Mouse (Mus musculus) heart, embryonic 14.5 days (tissue): Measurements from ENCODE around the gene Olfr1394. TPM values are rescaled to one million over a fixed set of nuclear protein-coding genes. Genes with fewer than 3 reads are reported as not detected.

Experiments used
- ATAC-seq: fragments of 200-750 bp; cut with Nextera tagmentation; 2 replicates; pipeline ENCODE4 v1.8.0; 2017; ENCODE audit warnings: low read depth, moderate TSS enrichment; ENCODE audit not compliant: insufficient number of reproducible peaks, insufficient read depth, low FRiP score
- H3K27ac ChIP-seq, 2 experiments: fragments of 200-500 bp in 1 of 2; fragments of 300-500 bp in 1 of 2; sonication (generic) in 1 of 2; replicated peaks in 1 of 2; 2 replicates each; pipeline ENCODE4 v1.5.1; 2012 to 2014; ENCODE audit warnings: low read depth in 2 of 2, low read length in 2 of 2, control low read depth in 1 of 2, mild to moderate bottlenecking in 1 of 2, mixed read lengths in 1 of 2; ENCODE audit not compliant: control insufficient read depth in 1 of 2, insufficient read depth in 1 of 2
- H3K27me3 ChIP-seq: fragments of 300-500 bp; sonication (generic); 2 replicates; pipeline ENCODE4 v1.6.1; 2014; ENCODE audit warnings: mild to moderate bottlenecking, low read length, control low read depth; ENCODE audit not compliant: control insufficient read depth, insufficient read depth
- H3K36me3 ChIP-seq: fragments of 300-500 bp; sonication (generic); 2 replicates; pipeline ENCODE4 v1.6.1; 2014; ENCODE audit warnings: mild to moderate bottlenecking, control low read depth, low read length, mixed read lengths; ENCODE audit not compliant: control insufficient read depth, insufficient read depth
- H3K4me1 ChIP-seq, 2 experiments: fragments of 200-500 bp in 1 of 2; fragments of 300-500 bp in 1 of 2; sonication (generic) in 1 of 2; 2 replicates each; pipeline ENCODE4 v1.6.1; 2012 to 2014; ENCODE audit warnings: low read length in 2 of 2, control low read depth in 1 of 2, mixed read lengths in 1 of 2; ENCODE audit not compliant: control insufficient read depth in 2 of 2, insufficient read depth in 2 of 2
- H3K4me2 ChIP-seq: fragments of 300-500 bp; sonication (generic); 2 replicates; pipeline ENCODE4 v1.6.1; 2014; ENCODE audit warnings: mild to moderate bottlenecking, low read length
- H3K4me3 ChIP-seq, 2 experiments: fragments of 200-500 bp in 1 of 2; fragments of 300-500 bp in 1 of 2; sonication (generic) in 1 of 2; 2 replicates each; pipeline ENCODE4 v1.5.1; 2012 to 2014; ENCODE audit warnings: low read length in 2 of 2, mild to moderate bottlenecking in 2 of 2, control low read depth in 1 of 2, low read depth in 1 of 2, moderate library complexity in 1 of 2; ENCODE audit not compliant: control insufficient read depth in 1 of 2, insufficient read depth in 1 of 2
- H3K9ac ChIP-seq: fragments of 300-500 bp; sonication (generic); 2 replicates; pipeline ENCODE4 v1.6.1; 2014; ENCODE audit warnings: mild to moderate bottlenecking, low read length
- H3K9me3 ChIP-seq: fragments of 300-500 bp; sonication (generic); 2 replicates; pipeline ENCODE4 v1.6.1; 2016; ENCODE audit warnings: low read length, control low read depth; ENCODE audit not compliant: control insufficient read depth
- WGBS: fragments of 180-500 bp; shearing (Covaris S2); extraction: QIAGEN DNeasy Blood & Tissue Kit; methylation state at CpG from one replicate; pipeline ENCODE4 v1.1.7; 2014; 5-methylcytosine and 5-hydroxymethylcytosine counted together
- polyA plus RNA-seq: library from polyadenylated mRNA; unstranded; fragments of >200 nt; fragmentation: Nextera tagmentation; extraction: Ambion mirVana; gene quantifications from 2 replicates; pipeline ENCODE4 v1.2.1, GENCODE M21; 2014

Olfr1394 gene
- polyA plus RNA-seq, 1 experiment from 2014 or later = not detected

DNA sequence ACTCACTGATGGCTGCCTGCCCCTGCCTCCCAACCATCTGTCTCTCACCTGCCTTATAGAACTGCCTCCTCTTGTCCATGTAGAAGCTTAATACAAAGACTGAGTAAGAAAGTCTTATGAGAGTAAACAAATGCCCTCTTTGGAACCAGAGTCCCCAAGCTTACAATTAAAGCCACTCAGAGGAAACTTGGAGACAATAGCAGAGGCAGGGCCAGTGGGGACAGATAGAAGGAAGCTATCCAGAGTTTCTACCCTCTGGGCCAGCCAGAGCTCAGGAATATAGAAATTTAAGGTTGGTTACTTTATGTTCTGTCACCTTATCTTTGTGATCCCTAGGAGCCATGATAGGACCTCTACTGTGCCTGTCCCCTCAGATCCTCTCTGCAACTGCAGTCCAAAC is 39.4 kb upstream of the Olfr1394 start, which contains the start of gene Olfr1396:
Olfr1396 (minus strand) TSS at position 101 of the 400 bp plus-strand sequence.
- H3K4me2 ChIP-seq = no peak within 1 kb of the TSS
- 0 out of 4 replicates have a peak within 1 kb of the TSS, but pooled peaks of 1 of the 2 experiments have one; percentile 14 for H3K27ac ChIP-seq
- no peak for ATAC-seq
- H3K9ac ChIP-seq = no peak within 1 kb of the TSS
- no peak within 1 kb of the TSS for H3K4me3 ChIP-seq
- H3K36me3 ChIP-seq = no peaks in the 10 kb centered on the region
- H3K9me3 ChIP-seq = no peaks in the 10 kb centered on the region
- no peaks in the 10 kb centered on the region for H3K27me3 ChIP-seq
- no peaks in the 10 kb centered on the region for H3K4me1 ChIP-seq

DNA sequence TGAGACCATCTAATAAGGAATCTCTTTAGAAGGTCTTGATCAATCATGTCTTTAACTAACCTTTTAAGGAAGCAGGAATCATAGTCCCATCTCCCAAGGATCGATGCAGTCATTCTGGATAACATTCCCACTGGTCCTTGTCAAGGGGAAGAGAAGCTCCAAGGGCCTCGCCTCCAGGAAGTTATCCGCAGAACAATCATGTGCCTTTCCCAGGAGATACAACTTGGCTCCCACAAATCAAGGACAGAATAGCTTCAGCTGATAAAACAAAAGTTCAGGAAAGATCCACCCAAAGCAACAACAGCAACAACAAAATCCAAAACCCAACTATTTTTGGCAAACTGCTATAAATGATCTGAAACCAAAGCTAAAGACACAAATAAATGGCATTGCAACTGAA is 34.5 kb upstream of the Olfr1394 start:
- no peaks in the 10 kb centered on the region for H3K36me3 ChIP-seq
- H3K27ac ChIP-seq = no peak overlapping the region
- H3K27me3 ChIP-seq = no peaks in the 10 kb centered on the region
- H3K9ac ChIP-seq = no peak overlapping the region
- no peak overlapping the region for H3K4me3 ChIP-seq
- no peak overlapping the region for H3K4me2 ChIP-seq
- WGBS = 63% methylated on average over 3 of the region's 3 CpGs
- no peaks in the 10 kb centered on the region for H3K4me1 ChIP-seq
- no peaks in the 10 kb centered on the region for H3K9me3 ChIP-seq
- ATAC-seq = no peak

DNA sequence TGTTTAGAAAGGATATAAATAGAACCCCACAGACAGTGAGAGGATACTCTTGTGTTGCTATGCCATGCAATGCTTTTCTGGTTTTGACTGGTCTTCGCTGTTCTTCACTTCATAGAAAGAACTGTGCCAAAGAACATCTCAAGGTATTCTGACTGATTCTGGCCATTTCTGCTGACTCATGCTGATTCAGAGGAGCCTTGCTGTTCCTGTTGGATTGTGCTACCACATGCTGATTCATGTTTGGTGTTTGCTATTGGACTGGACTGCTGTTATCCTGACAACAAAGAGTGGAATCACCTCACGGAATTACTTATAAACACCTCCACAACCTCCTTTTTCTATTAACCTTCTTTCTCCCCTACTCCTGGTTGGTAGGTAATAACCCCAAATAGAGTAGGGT is 30.0 kb upstream of the Olfr1394 start:
- no peak overlapping the region for H3K4me3 ChIP-seq
- H3K4me1 ChIP-seq = no peaks in the 10 kb centered on the region
- H3K9ac ChIP-seq = no peak overlapping the region
- no peaks in the 10 kb centered on the region for H3K36me3 ChIP-seq
- no peak overlapping the region for H3K4me2 ChIP-seq
- ATAC-seq = no peak
- WGBS = 81% methylated on average over 2 of the region's 2 CpGs
- H3K9me3 ChIP-seq = no peaks in the 10 kb centered on the region
- H3K27me3 ChIP-seq = no peaks in the 10 kb centered on the region
- no peak overlapping the region for H3K27ac ChIP-seq

DNA sequence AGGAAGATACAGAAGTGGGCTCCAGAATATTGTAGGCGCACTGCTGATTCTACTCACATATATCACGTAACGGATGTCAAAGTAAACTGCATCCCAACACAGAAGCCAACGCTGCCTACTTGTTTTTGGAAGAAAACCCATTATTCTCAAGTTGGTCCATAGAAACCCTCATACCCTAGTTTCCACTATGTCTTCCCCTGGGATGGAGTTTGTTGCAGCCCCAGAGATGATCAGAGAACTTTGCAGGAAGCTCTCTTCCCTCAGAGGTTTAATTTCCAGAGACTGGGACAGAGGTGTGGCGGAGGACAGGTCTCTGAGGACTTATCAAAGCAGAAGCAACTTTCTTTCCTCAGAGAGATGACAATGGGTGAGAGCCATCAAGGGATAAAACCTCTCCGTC is 12.2 kb upstream of the Olfr1394 start, which contains the start of gene Olfr1395:
Olfr1395 (plus strand) TSS at position 301 of the 400 bp plus-strand sequence.
- H3K4me1 ChIP-seq = no peaks in the 10 kb centered on the region
- WGBS = 88% methylated on average over 6 of the region's 6 CpGs
- H3K4me3 ChIP-seq = no peak within 1 kb of the TSS
- H3K9ac ChIP-seq = no peak within 1 kb of the TSS
- no peaks in the 10 kb centered on the region for H3K36me3 ChIP-seq
- H3K27ac ChIP-seq = no peak within 1 kb of the TSS
- no peaks in the 10 kb centered on the region for H3K27me3 ChIP-seq
- peaks cover 3% of the 10 kb centered on the region; the same call in 1 of the 2 replicates for H3K9me3 ChIP-seq
- H3K4me2 ChIP-seq = no peak within 1 kb of the TSS
- no peak for ATAC-seq

DNA sequence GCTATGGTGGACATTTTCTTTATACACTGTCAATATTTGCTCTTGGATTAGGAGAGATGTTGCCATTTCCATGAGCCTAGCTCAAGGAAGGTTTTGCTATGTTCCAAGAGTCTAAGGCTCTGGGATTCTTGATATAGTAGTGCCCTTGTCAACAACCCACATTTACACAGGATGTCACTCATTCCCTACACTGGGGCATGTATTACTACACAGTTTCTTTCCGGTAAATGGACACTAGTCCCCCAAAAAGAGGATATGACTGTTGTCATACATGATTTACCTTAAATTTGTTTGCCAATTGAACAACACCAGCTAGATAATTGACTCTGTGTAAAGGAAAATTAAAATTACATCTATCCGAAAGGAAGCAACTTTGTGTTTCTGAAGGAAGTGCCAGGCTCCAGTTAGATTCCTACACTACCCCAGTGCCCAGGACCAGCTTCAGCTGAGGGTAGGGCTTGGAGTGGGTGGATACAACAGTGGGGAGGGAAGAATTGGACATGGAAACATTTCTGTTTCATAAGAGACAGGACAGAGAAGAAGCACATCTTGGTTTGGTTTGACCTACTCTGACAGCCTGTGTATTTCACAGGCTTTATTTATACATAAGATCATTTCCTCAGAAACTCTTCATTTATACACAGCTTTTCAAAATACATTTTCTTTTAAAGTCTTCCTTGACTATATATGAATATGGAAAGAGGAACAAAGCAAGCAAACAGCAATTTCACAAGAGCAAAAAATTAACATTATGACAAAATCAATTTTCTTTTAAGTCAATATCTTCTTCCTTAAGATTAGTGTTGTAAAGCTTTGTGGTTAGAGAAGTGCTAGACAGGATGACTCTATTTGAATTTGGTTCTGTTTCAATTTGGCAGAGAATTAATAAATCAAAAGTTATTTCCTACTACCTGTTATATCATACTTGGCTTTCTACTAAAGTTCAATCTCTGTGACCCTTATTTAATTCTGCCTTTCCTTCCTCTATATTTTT is 2.9 kb downstream of the Olfr1394 start:
- Histone ChIP-seq H3K27ac (no peak overlapping the region), H3K9ac (no peak overlapping the region), H3K9me3 (no peaks in the 10 kb centered on the region), H3K27me3 (no peaks in the 10 kb centered on the region), H3K36me3 (no peaks in the 10 kb centered on the region), H3K4me2 (no peak overlapping the region), H3K4me3 (no peak overlapping the region), H3K4me1 (no peaks in the 10 kb centered on the region)
- 77% methylated on average over 2 of the region's 2 CpGs for WGBS
- no peak for ATAC-seq

DNA sequence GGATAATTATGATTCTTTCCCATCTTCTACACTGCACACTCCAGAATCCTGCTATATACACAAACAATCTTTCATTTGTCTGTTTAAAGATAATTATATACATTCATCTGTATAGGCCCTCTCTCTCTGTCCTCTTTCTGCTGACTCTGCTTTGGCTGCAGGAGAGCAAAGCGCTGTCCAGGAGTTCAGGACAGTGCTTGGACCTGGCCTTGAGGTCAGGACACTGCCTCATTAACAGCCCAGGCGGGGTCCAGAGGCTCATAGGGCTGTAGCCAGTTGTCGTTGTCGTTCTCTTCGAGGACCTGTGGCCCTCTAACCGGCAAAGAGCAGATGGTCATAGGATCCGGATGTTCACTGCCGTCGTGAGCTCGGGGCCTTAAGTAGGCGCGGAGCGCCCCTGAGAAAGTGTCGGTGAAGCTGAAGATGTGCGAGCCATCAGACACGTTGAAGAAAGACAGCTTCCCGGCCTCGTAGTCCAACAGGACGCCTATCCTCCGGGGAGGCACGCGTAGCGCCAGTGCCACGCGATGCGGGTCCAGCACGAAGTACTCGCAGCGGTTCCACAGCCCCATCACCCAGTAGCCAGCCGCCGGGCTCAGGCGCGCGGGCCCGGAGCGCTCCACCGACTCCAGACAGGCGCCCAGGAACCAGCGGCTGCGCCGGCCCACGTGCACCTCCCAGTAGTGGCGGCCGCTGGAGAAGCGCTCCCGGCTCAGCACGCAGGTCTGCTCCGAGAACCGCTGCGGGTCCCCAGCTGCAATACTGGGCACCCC is 14.8 kb downstream of the Olfr1394 start:
- no peak for ATAC-seq
- Histone ChIP-seq H3K36me3 (no peaks in the 10 kb centered on the region), H3K27me3 (peaks cover 21% of the 10 kb centered on the region), H3K4me1 (no peaks in the 10 kb centered on the region; a peak in 1 of 4 replicates), H3K9me3 (peaks cover 6% of the 10 kb centered on the region; the same call in 1 of the 2 replicates), H3K4me2 (peak overlapping the region; percentile 64), H3K27ac (no peak overlapping the region), H3K9ac (no peak overlapping the region), H3K4me3 (peak overlapping the region; percentile 1 to 25; a peak in 3 of 4 replicates)
- WGBS = 6% methylated on average over 46 of the region's 50 CpGs

DNA sequence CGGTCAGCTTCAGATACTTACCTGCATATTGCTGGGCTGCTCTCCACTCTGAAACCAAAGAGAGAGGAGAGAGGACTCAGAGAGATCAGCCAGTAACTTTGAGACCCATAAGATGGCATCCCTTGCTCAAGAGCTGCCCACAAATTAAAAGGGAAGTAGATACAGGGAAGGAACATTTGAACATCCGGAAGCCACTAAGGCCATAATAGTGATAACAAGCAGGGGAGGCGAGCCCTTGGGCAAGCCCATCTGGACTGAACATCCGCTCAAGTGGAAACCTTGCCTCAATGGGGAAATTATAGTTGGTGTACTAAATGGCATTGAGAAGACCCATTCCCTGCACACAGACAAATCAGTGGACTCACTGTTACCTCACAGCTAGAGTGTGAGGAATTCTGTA is 16.4 kb downstream of the Olfr1394 start:
- Histone ChIP-seq H3K4me2 (no peak overlapping the region), H3K27ac (no peak overlapping the region), H3K36me3 (no peaks in the 10 kb centered on the region), H3K4me3 (no peak overlapping the region), H3K9ac (no peak overlapping the region), H3K4me1 (no peaks in the 10 kb centered on the region; a peak in 1 of 4 replicates), H3K27me3 (peaks cover 21% of the 10 kb centered on the region), H3K9me3 (peaks cover 6% of the 10 kb centered on the region; the same call in 1 of the 2 replicates)
- WGBS = 83% methylated on average over 4 of the region's 4 CpGs
- ATAC-seq = no peak
